Mouse (Mus musculus) thymus, adult 2 months (tissue): Measurements from ENCODE around the gene Erich6b. TPM values are rescaled to one million over a fixed set of nuclear protein-coding genes. Genes with fewer than 3 reads are reported as not detected.

ENCODE experiments used
- DNase-seq: peaks from one replicate; pipeline ENCODE4 v3.0.0; 2021
- H3K27ac ChIP-seq: fragments of 200-500 bp; 2 replicates; pipeline ENCODE4 v1.5.1; 2012; ENCODE audit warnings: low read length, control low read depth; ENCODE audit not compliant: control insufficient read depth, insufficient read depth
- H3K27me3 ChIP-seq: fragments of 200-500 bp; 2 replicates; pipeline ENCODE4 v1.6.1; 2012; ENCODE audit warnings: mild to moderate bottlenecking, low read length, moderate library complexity, mixed read lengths; ENCODE audit not compliant: control insufficient read depth, insufficient read depth
- H3K36me3 ChIP-seq: fragments of 200-500 bp; 2 replicates; pipeline ENCODE4 v1.6.1; 2012; ENCODE audit warnings: mild to moderate bottlenecking, low read length, moderate library complexity; ENCODE audit not compliant: control insufficient read depth, insufficient read depth
- H3K4me1 ChIP-seq: fragments of 200-500 bp; replicated peaks from 2 replicates; pipeline ENCODE4 v1.6.1; 2012; ENCODE audit warnings: low read length; ENCODE audit not compliant: control insufficient read depth, insufficient read depth
- H3K4me3 ChIP-seq: fragments of 200-500 bp; 2 replicates; pipeline ENCODE4 v1.5.1; 2012; ENCODE audit warnings: mild to moderate bottlenecking, low read length, control low read depth, moderate library complexity; ENCODE audit not compliant: control insufficient read depth, insufficient read depth
- CTCF ChIP-seq: fragments of 200-500 bp; IDR thresholded peaks from 2 replicates; pipeline ENCODE4 v1.5.1; 2012; ENCODE audit warnings: mild to moderate bottlenecking, control low read depth, low read length, moderate library complexity, borderline replicate concordance; ENCODE audit not compliant: control insufficient read depth, poor library complexity, insufficient read depth; ENCODE audit errors: extremely low read depth
- POLR2A ChIP-seq: fragments of 200-500 bp; IDR thresholded peaks from 2 replicates; pipeline ENCODE4 v1.6.1; 2012; ENCODE audit warnings: mild to moderate bottlenecking, low read length, control low read depth, moderate library complexity; ENCODE audit not compliant: control insufficient read depth, poor library complexity, insufficient read depth; ENCODE audit errors: extremely low read depth
- WGBS: fragments of 180-500 bp; shearing (Covaris S2); methylation state at CpG from one replicate; pipeline ENCODE4 v1.1.7; 2018; 5-methylcytosine and 5-hydroxymethylcytosine counted together
- polyA plus RNA-seq: library from polyadenylated mRNA; depleted of rRNA; stranded (reverse); fragments of >200 nt; gene quantifications from 2 replicates; pipeline ENCODE4 v1.2.3, GENCODE M21; 2012; rRNA removed

Erich6b gene
- not detected in 2 replicates for polyA plus RNA-seq

- no peaks in the 10 kb centered on the region for H3K36me3 ChIP-seq
- no peak within 1 kb of the TSS for H3K27ac ChIP-seq
- H3K27me3 ChIP-seq: no peaks in the 10 kb centered on the region
- DNase-seq: no peak
- no peaks in the 10 kb centered on the region for H3K4me1 ChIP-seq
- 76% methylated on average over 8 of the region's 8 CpGs for WGBS
- TF ChIP-seq CTCF: no peak
- no peak for TF ChIP-seq POLR2A
- H3K4me3 ChIP-seq: no peak within 1 kb of the TSS
Measured at GRCm38 (mm10) chr14:75642080-75642479, at the start of gene Erich6b. Gene Erich6b, plus strand, starts transcription at chr14:75642259.

- H3K27ac ChIP-seq: no peak within 1 kb of the TSS
- TF ChIP-seq POLR2A (no peak), CTCF (no peak)
- 81% methylated on average over 3 of the region's 3 CpGs for WGBS
Measured at GRCm38 (mm10) chr14:75592978-75593377, 49.1 kb upstream of the Erich6b start, which contains the start of gene Spert. Gene Spert, minus strand, starts transcription at chr14:75593116.

GRCm38 (mm10) chr14:75609176-75609575 lies 32.9 kb upstream of the Erich6b start:
- TF ChIP-seq POLR2A (no peak), CTCF (no peak)

More at GRCm38 (mm10) chr14:75592978-75593377, 49.1 kb upstream of the Erich6b start, which contains the start of gene Spert:
- no peaks in the 10 kb centered on the region for H3K4me1 ChIP-seq
- H3K36me3 ChIP-seq: no peaks in the 10 kb centered on the region
- H3K4me3 ChIP-seq: no peak within 1 kb of the TSS
- H3K27me3 ChIP-seq: no peaks in the 10 kb centered on the region
- no peak for DNase-seq

GRCm38 (mm10) chr14:75616375-75616774 lies 25.7 kb upstream of the Erich6b start:
- no peak for DNase-seq
- no peaks in the 10 kb centered on the region for H3K27me3 ChIP-seq
- H3K4me1 ChIP-seq: no peaks in the 10 kb centered on the region
- H3K4me3 ChIP-seq: no peak overlapping the region
- WGBS: 87% methylated on average over 6 of the region's 6 CpGs
- no peaks in the 10 kb centered on the region for H3K36me3 ChIP-seq
- H3K27ac ChIP-seq: no peak overlapping the region
- no peak for TF ChIP-seq CTCF
- no peak for TF ChIP-seq POLR2A

More at GRCm38 (mm10) chr14:75609176-75609575, 32.9 kb upstream of the Erich6b start:
- Histone ChIP-seq H3K4me3 (no peak overlapping the region), H3K27me3 (no peaks in the 10 kb centered on the region), H3K36me3 (no peaks in the 10 kb centered on the region), H3K27ac (no peak overlapping the region), H3K4me1 (no peaks in the 10 kb centered on the region)
- 91% methylated on average over 2 of the region's 2 CpGs for WGBS
- no peak for DNase-seq

GRCm38 (mm10) chr14:75622984-75623383 lies 19.1 kb upstream of the Erich6b start:
- Histone ChIP-seq H3K4me3 (no peak overlapping the region), H3K27ac (no peak overlapping the region), H3K27me3 (no peaks in the 10 kb centered on the region), H3K36me3 (no peaks in the 10 kb centered on the region), H3K4me1 (no peaks in the 10 kb centered on the region)
- no peak for DNase-seq
- 94% methylated on average over 7 of the region's 7 CpGs for WGBS
- no peak for TF ChIP-seq CTCF
- TF ChIP-seq POLR2A: no peak

GRCm38 (mm10) chr14:75628870-75629269 lies 13.2 kb upstream of the Erich6b start:
- 70% methylated on average over 8 of the region's 8 CpGs for WGBS
- Histone ChIP-seq H3K4me3 (no peak overlapping the region), H3K4me1 (no peaks in the 10 kb centered on the region), H3K27me3 (no peaks in the 10 kb centered on the region), H3K27ac (no peak overlapping the region), H3K36me3 (no peaks in the 10 kb centered on the region)
- TF ChIP-seq CTCF (no peak), POLR2A (no peak)
- DNase-seq: no peak

- H3K4me1 ChIP-seq: no peaks in the 10 kb centered on the region
- 83% methylated on average over 12 of the region's 12 CpGs for WGBS
- DNase-seq: no peak
- TF ChIP-seq POLR2A (no peak), CTCF (no peak)
- H3K27me3 ChIP-seq: no peaks in the 10 kb centered on the region
- no peak overlapping the region for H3K4me3 ChIP-seq
- no peak overlapping the region for H3K27ac ChIP-seq
- no peaks in the 10 kb centered on the region for H3K36me3 ChIP-seq
Measured at GRCm38 (mm10) chr14:75635350-75635749, 6.7 kb upstream of the Erich6b start.

GRCm38 (mm10) chr14:75636107-75636506 lies 6.0 kb upstream of the Erich6b start:
- H3K4me3 ChIP-seq: no peak overlapping the region
- TF ChIP-seq POLR2A (no peak), CTCF (no peak)
- no peaks in the 10 kb centered on the region for H3K27me3 ChIP-seq
- no peak overlapping the region for H3K27ac ChIP-seq
- H3K36me3 ChIP-seq: no peaks in the 10 kb centered on the region
- no peaks in the 10 kb centered on the region for H3K4me1 ChIP-seq
- 82% methylated on average over 7 of the region's 7 CpGs for WGBS
- no peak for DNase-seq
